Mouse (Mus musculus) lung, postnatal 0 days (tissue): ENCODE measurements around the gene Gm10073.

Experiments
- CTCF ChIP-seq: IDR thresholded peaks from 2 replicates; pipeline ENCODE4 v1.5.1; 2016; ENCODE audit warnings: antibody characterized with exemption, mild to moderate bottlenecking
- EP300 ChIP-seq: IDR thresholded peaks from 2 replicates; pipeline ENCODE4 v1.6.1; 2016; ENCODE audit warnings: antibody characterized with exemption, mild to moderate bottlenecking, control low read depth

GRCm38 (mm10) chr8:106569006-106569405 is 4.3 kb downstream of the Gm10073 start:
- no peak for TF ChIP-seq CTCF
- no peak for TF ChIP-seq EP300
